In the genomic region with DNA sequence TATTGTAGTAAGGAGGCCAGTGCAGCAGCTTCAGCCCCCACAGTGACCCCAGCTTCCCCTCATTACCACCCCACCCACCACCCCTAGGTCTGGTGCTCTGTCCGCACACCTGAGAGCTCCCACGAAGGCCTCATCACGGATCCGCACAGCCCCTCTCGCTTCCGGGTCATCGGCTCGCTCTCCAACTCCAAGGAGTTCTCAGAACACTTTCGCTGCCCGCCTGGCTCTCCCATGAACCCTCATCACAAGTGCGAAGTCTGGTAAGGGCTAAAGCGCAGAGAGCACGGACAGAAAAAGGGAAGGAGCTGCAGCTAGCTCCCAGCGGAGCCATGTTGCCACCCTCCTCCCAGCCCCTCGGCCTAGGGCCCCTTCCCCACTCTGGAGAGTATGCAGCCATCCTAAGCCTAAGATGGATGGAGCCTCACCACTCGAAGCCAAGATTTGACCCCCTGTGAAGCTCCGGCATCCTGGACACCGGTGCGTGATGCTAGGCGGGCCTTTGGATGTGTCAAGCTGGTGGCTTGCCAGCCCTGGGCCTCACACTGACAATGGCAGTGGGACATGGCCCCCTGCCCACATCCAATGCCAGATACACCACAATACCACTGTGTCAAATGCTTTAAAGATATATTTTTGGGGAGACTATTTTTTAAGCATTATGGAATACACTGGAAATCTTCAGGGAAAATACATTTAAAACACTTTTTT, we compare ENCODE assay signal across 13 mouse cellular contexts.
"Had no signal": no experiment of that assay in that cellular context is flagged by ENCODE, and none has a peak within 500 bp of the region (broad histone marks: within the 10 kb centered on the region; RNA-seq: fewer than 3 reads in every experiment).

No protein-coding gene starts in this region.

- H3K9ac ChIP-seq: kidney, embryonic 15.5 days; limb, embryonic 15.5 days; liver, embryonic 12.5 days; lung, embryonic 14.5 days; neural tube, embryonic 12.5 days had no signal

- H3K27ac ChIP-seq: kidney, embryonic 15.5 days; limb, embryonic 15.5 days; liver, embryonic 12.5 days; neural tube, embryonic 12.5 days had no signal

- ATAC-seq: liver, embryonic 12.5 days had no signal

- H3K4me1 ChIP-seq: limb, embryonic 15.5 days; neural tube, embryonic 12.5 days had no signal

- DNase-seq: kidney, postnatal 14 days; lung, embryonic 14.5 days; lung, postnatal 10 days; lung, postnatal 4 days; retina, postnatal 1 day; right cerebral cortex, postnatal 14 days; thymus, postnatal 36 days had no signal

- H3K4me2 ChIP-seq: kidney, embryonic 15.5 days; limb, embryonic 15.5 days; liver, embryonic 12.5 days; lung, embryonic 14.5 days; midbrain, embryonic 11.5 days; neural tube, embryonic 12.5 days had no signal

- H3K27me3 ChIP-seq: kidney, embryonic 15.5 days; limb, embryonic 15.5 days; liver, embryonic 12.5 days; neural tube, embryonic 12.5 days had no signal

- H3K9me3 ChIP-seq: limb, embryonic 15.5 days had no signal

- H3K4me3 ChIP-seq: kidney, embryonic 15.5 days; limb, embryonic 15.5 days; liver, embryonic 12.5 days; myocyte; neural tube, embryonic 12.5 days had no signal
